Mouse (Mus musculus): ENCODE data around the gene Dpp9.

The Dpp9 gene

GRCm38 (mm10) chr17:56229943-56230342, 11.2 kb upstream of the Dpp9 start:
- in situ Hi-C loops (cut with MboI, MseI) = no loop called here

- in situ Hi-C loops (cut with MboI, MseI) = no loop called here
Measured at GRCm38 (mm10) chr17:56226566-56226965, 7.9 kb upstream of the Dpp9 start.

- in situ Hi-C loops (cut with MboI, MseI) = no loop called here
Measured at GRCm38 (mm10) chr17:56224916-56225315, 6.2 kb upstream of the Dpp9 start.

- in situ Hi-C loops (cut with MboI, MseI) = no loop called here
Measured at GRCm38 (mm10) chr17:56219805-56220204, 1.1 kb upstream of the Dpp9 start.

- in situ Hi-C loops (cut with MboI, MseI) = no loop called here
Measured at GRCm38 (mm10) chr17:56219251-56219650, 546 bp upstream of the Dpp9 start.

GRCm38 (mm10) chr17:56217670-56218069, 1.0 kb downstream of the Dpp9 start:
- in situ Hi-C loops (cut with MboI, MseI) = no loop called here

GRCm38 (mm10) chr17:56214229-56214628, 4.5 kb downstream of the Dpp9 start:
- in situ Hi-C loops (cut with MboI, MseI) = loop anchor here (5.0 kb wide), 1 partner anchor 33 kb away; no protein-coding TSS in a partner anchor

- in situ Hi-C loops (cut with MboI, MseI) = loop anchor here (5.0 kb wide), 1 partner anchor 35 kb away; no protein-coding TSS in a partner anchor
Measured at GRCm38 (mm10) chr17:56212676-56213075, 6.0 kb downstream of the Dpp9 start.

GRCm38 (mm10) chr17:56211090-56211489, 7.6 kb downstream of the Dpp9 start:
- in situ Hi-C loops (cut with MboI, MseI) = loop anchor here (5.0 kb wide), 1 partner anchor 36 kb away; no protein-coding TSS in a partner anchor

- in situ Hi-C loops (cut with MboI, MseI) = no loop called here
Measured at GRCm38 (mm10) chr17:56208821-56209220, 9.9 kb downstream of the Dpp9 start.

- in situ Hi-C loops (cut with MboI, MseI) = no loop called here
Measured at GRCm38 (mm10) chr17:56207963-56208530, 10.7 kb downstream of the Dpp9 start.

- in situ Hi-C loops (cut with MboI, MseI) = no loop called here
Measured at GRCm38 (mm10) chr17:56206986-56207674, 11.6 kb downstream of the Dpp9 start.

- in situ Hi-C loops (cut with MboI, MseI) = no loop called here
Measured at GRCm38 (mm10) chr17:56206276-56206884, 12.3 kb downstream of the Dpp9 start.

GRCm38 (mm10) chr17:56203729-56204128, 15.0 kb downstream of the Dpp9 start:
- in situ Hi-C loops (cut with MboI, MseI) = no loop called here

- in situ Hi-C loops (cut with MboI, MseI) = no loop called here
Measured at GRCm38 (mm10) chr17:56202476-56202875, 16.2 kb downstream of the Dpp9 start.

GRCm38 (mm10) chr17:56201642-56202041, 17.1 kb downstream of the Dpp9 start:
- in situ Hi-C loops (cut with MboI, MseI) = no loop called here

- in situ Hi-C loops (cut with MboI, MseI) = no loop called here
Measured at GRCm38 (mm10) chr17:56200586-56200985, 18.1 kb downstream of the Dpp9 start.

GRCm38 (mm10) chr17:56196860-56197259, 21.8 kb downstream of the Dpp9 start:
- in situ Hi-C loops (cut with MboI, MseI) = no loop called here

- in situ Hi-C loops (cut with MboI, MseI) = no loop called here
Measured at GRCm38 (mm10) chr17:56194765-56195164, 23.9 kb downstream of the Dpp9 start.

- in situ Hi-C loops (cut with MboI, MseI) = no loop called here
Measured at GRCm38 (mm10) chr17:56194357-56194756, 24.3 kb downstream of the Dpp9 start.

- in situ Hi-C loops (cut with MboI, MseI) = no loop called here
Measured at GRCm38 (mm10) chr17:56191266-56191665, 27.4 kb downstream of the Dpp9 start.

GRCm38 (mm10) chr17:56185281-56186141, 33.2 kb downstream of the Dpp9 start:
- in situ Hi-C loops (cut with MboI, MseI) = no loop called here
